Mouse (Mus musculus) olfactory bulb, adult 2 months (tissue): ENCODE results near the gene Hist2h3c2.

ENCODE experiments used
- CTCF ChIP-seq: fragments of 200-500 bp; IDR thresholded peaks from 2 replicates; pipeline ENCODE4 v1.5.1; 2012; ENCODE audit warnings: low read depth, mild to moderate bottlenecking, low read length, moderate library complexity; ENCODE audit not compliant: insufficient read depth
- POLR2A ChIP-seq: fragments of 200-500 bp; IDR thresholded peaks from 2 replicates; pipeline ENCODE4 v1.6.1; 2012; ENCODE audit warnings: mild to moderate bottlenecking, low read depth, low read length, moderate library complexity; ENCODE audit not compliant: insufficient read depth

- TF ChIP-seq CTCF: no peak
- no peak for TF ChIP-seq POLR2A
Measured at GRCm38 (mm10) chr3:96195616-96196313, 43.2 kb downstream of the Hist2h3c2 start.
